Mouse (Mus musculus) C2C12 (cell line): Measurements from ENCODE around the gene Med13l. TPM values are rescaled to one million over a fixed set of nuclear protein-coding genes. Genes with fewer than 3 reads are reported as not detected.

ENCODE experiments used
- H3K27me3 ChIP-seq: one replicate; pipeline ENCODE4 v1.6.1; 2011; ENCODE audit not compliant: control insufficient read depth, insufficient read depth, insufficient read length
- H3K36me3 ChIP-seq: one replicate; pipeline ENCODE4 v1.6.1; 2011; ENCODE audit not compliant: control insufficient read depth, insufficient read depth
- H3K4me3 ChIP-seq: one replicate; pipeline ENCODE4 v1.5.1; 2011; ENCODE audit warnings: mild to moderate bottlenecking, control low read depth; ENCODE audit not compliant: poor library complexity, insufficient read depth, severe bottlenecking
- H3K79me2 ChIP-seq: one replicate; pipeline ENCODE4 v1.6.1; 2011; ENCODE audit not compliant: control insufficient read depth, insufficient read depth
- H3K79me3 ChIP-seq: one replicate; pipeline ENCODE4 v1.6.1; 2011; ENCODE audit warnings: low read depth, control low read depth
- H3ac ChIP-seq: one replicate; pipeline ENCODE3; 2011; ENCODE audit warnings: low read depth; ENCODE audit not compliant: control insufficient read depth, insufficient read length
- CEBPB ChIP-seq: IDR thresholded peaks from one replicate; pipeline ENCODE4 v1.6.1; 2011; ENCODE audit warnings: low read depth, mild to moderate bottlenecking, control low read depth, moderate library complexity
- CTCF ChIP-seq: IDR thresholded peaks from one replicate; pipeline ENCODE4 v1.5.1; 2011; ENCODE audit not compliant: control insufficient read depth, insufficient read depth, insufficient read length
- FOSL1 ChIP-seq: IDR thresholded peaks from one replicate; pipeline ENCODE4 v1.8.0; 2011; ENCODE audit warnings: mild to moderate bottlenecking, low read length; ENCODE audit not compliant: poor library complexity, insufficient read depth, severe bottlenecking
- MAX ChIP-seq: IDR thresholded peaks from one replicate; pipeline ENCODE4 v1.6.1; 2011; ENCODE audit warnings: mild to moderate bottlenecking, control low read depth
- MYOD1 ChIP-seq: IDR thresholded peaks from one replicate; pipeline ENCODE4 v1.6.1; 2011; ENCODE audit warnings: low read depth; ENCODE audit not compliant: control insufficient read depth, insufficient read length
- MYOG ChIP-seq: IDR thresholded peaks from one replicate; pipeline ENCODE4 v1.6.1; 2011; ENCODE audit not compliant: control insufficient read depth, insufficient read length; ENCODE audit errors: extremely low read depth
- USF1 ChIP-seq: IDR thresholded peaks from one replicate; pipeline ENCODE4 v1.6.1; 2011; ENCODE audit warnings: low read depth, mild to moderate bottlenecking, control low read depth, moderate library complexity
- polyA plus RNA-seq: library from polyadenylated mRNA; unstranded; fragments of >200 nt; fragmentation: generic; extraction: Trizol; gene quantifications from one replicate; pipeline ENCODE4 v1.2.1, GENCODE M21; 2012; ENCODE audit warnings: missing spikeins

The Med13l gene
- polyA plus RNA-seq, 1 experiment = 6.7 TPM

- no peaks in the 10 kb centered on the region for H3K79me2 ChIP-seq
- H3K27me3 ChIP-seq = no peaks in the 10 kb centered on the region
- H3ac ChIP-seq = no peak overlapping the region
- TF ChIP-seq CTCF (no peak), CEBPB (no peak), MYOD1 (no peak), MAX (no peak), USF1 (no peak), FOSL1 (no peak)
- peaks cover 40% of the 10 kb centered on the region for H3K36me3 ChIP-seq
- no peak overlapping the region for H3K4me3 ChIP-seq
- H3K79me3 ChIP-seq = no peaks in the 10 kb centered on the region
Observed at GRCm38 (mm10) chr5:118727336-118727735, 166.9 kb downstream of the Med13l start.

GRCm38 (mm10) chr5:118732221-118732620 lies 171.7 kb downstream of the Med13l start:
- TF ChIP-seq MYOG (no peak), USF1 (no peak), CEBPB (no peak), CTCF (no peak), MAX (no peak), FOSL1 (no peak), MYOD1 (no peak)
- Histone ChIP-seq H3K4me3 (no peak overlapping the region), H3K27me3 (no peaks in the 10 kb centered on the region), H3K79me3 (no peaks in the 10 kb centered on the region), H3ac (no peak overlapping the region), H3K36me3 (peaks cover 61% of the 10 kb centered on the region), H3K79me2 (no peaks in the 10 kb centered on the region)

- peaks cover 57% of the 10 kb centered on the region for H3K36me3 ChIP-seq
- TF ChIP-seq USF1 (no peak), FOSL1 (no peak), CEBPB (no peak)
Observed at GRCm38 (mm10) chr5:118732651-118733050, 172.2 kb downstream of the Med13l start.

GRCm38 (mm10) chr5:118733566-118733965 lies 173.1 kb downstream of the Med13l start:
- no peaks in the 10 kb centered on the region for H3K79me2 ChIP-seq
- peaks cover 61% of the 10 kb centered on the region for H3K36me3 ChIP-seq
- H3K4me3 ChIP-seq = no peak overlapping the region
- no peak overlapping the region for H3ac ChIP-seq
- H3K27me3 ChIP-seq = no peaks in the 10 kb centered on the region
- H3K79me3 ChIP-seq = no peaks in the 10 kb centered on the region
- TF ChIP-seq MYOG (no peak), USF1 (no peak), MYOD1 (no peak), FOSL1 (no peak), MAX (no peak), CTCF (no peak), CEBPB (no peak)

More at GRCm38 (mm10) chr5:118732651-118733050, 172.2 kb downstream of the Med13l start:
- no peaks in the 10 kb centered on the region for H3K79me2 ChIP-seq
- H3K4me3 ChIP-seq = no peak overlapping the region
- H3ac ChIP-seq = no peak overlapping the region
- H3K79me3 ChIP-seq = no peaks in the 10 kb centered on the region
- no peaks in the 10 kb centered on the region for H3K27me3 ChIP-seq

GRCm38 (mm10) chr5:118734455-118734854 lies 174.0 kb downstream of the Med13l start:
- no peaks in the 10 kb centered on the region for H3K27me3 ChIP-seq
- H3K4me3 ChIP-seq = no peak overlapping the region
- no peaks in the 10 kb centered on the region for H3K79me3 ChIP-seq
- TF ChIP-seq MYOD1 (no peak), CEBPB (no peak), MAX (no peak), FOSL1 (no peak), CTCF (no peak), USF1 (no peak), MYOG (no peak)
- no peak overlapping the region for H3ac ChIP-seq
- H3K79me2 ChIP-seq = no peaks in the 10 kb centered on the region
- peaks cover 56% of the 10 kb centered on the region for H3K36me3 ChIP-seq

- Histone ChIP-seq H3K36me3 (peaks cover 45% of the 10 kb centered on the region), H3K79me3 (no peaks in the 10 kb centered on the region), H3K79me2 (no peaks in the 10 kb centered on the region), H3ac (no peak overlapping the region), H3K4me3 (no peak overlapping the region), H3K27me3 (no peaks in the 10 kb centered on the region)
- TF ChIP-seq MAX (no peak), MYOG (no peak), FOSL1 (no peak), USF1 (no peak), MYOD1 (no peak), CEBPB (no peak), CTCF (no peak)
Observed at GRCm38 (mm10) chr5:118735738-118736137, 175.3 kb downstream of the Med13l start.
